Mouse (Mus musculus): Measurements from ENCODE around the gene Sltm. TPM values are rescaled to one million over a fixed set of nuclear protein-coding genes. Genes with fewer than 3 reads are reported as not detected.
A peak's percentile ranks its signal among the peaks of the same experiment; 100 is the strongest.

The Sltm gene
- total RNA-seq (2012; rRNA removed) (44.0 and 54.6 TPM in 2 replicates), polyA plus RNA-seq (2012; ENCODE audit: insufficient read depth in 1 of 2, insufficient read length in 2 of 2, low read depth in 1 of 2, low replicate concordance in 2 of 2, missing spikeins in 1 of 2) (10 to 100 TPM; 62.3 to 70.0 TPM)

DNA sequence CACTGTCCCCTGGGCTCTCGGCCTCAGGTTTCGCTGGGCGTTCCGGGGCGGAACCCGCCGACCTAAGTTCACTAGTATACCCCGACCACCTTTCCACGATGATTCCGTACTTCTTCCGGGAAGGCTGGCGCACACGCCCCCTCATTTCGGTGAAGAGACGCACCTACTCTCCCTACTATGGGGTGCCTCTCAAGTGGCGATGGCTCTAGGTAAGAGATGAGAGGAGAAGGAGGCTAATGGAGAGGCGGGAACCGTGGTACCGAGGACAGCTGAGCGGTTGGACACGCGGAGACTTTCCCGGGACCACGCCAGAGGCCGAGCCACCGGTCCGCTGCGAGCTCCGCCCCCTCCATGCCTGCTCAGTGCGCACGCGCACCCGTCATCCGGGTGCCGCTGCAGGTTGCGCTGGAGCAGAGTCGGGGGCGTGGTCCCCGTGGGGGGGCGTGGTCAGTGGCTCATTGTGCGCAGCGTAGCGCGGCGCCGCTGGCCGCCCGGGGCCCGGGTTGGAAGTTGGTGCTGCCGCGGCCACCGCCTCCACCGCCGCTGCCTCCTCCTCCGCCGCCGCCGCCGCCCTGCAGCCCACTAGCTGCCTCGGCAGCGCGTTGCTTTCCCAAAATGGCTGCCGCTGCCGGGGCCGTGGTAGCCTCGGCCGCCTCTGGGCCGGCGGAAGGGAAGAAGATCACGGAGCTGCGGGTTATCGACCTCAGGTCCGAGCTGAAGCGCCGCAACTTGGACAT, at the start of gene Sltm:
Sltm (plus strand) TSS at position 450 of the 737 bp plus-strand sequence.
- peaks cover 7 to 11% of the 10 kb centered on the region in 2 experiments for H3K4me1 ChIP-seq (ENCODE audit: control insufficient read depth in 1 of 2, insufficient read depth in 2 of 2, low read length in 2 of 2)
- H3K4me3 ChIP-seq (ENCODE audit: control insufficient read depth in 1 of 2, insufficient read depth in 1 of 2, low read depth in 2 of 2, low read length in 2 of 2) = peak within 1 kb of the TSS; percentile 89 to 91
- peak; percentile 97 for DNase-seq (ENCODE audit: low read depth, low spot score)
- no peak for TF ChIP-seq CTCF (IDR thresholded peaks at IDR 0.05 in 2 of 3, conservative IDR thresholded peaks at IDR 0.05 in 1 of 3; ENCODE audit: control insufficient read depth in 1 of 3, insufficient read depth in 1 of 3, low read depth in 2 of 3, low read length in 3 of 3, poor library complexity in 1 of 3, severe bottlenecking in 1 of 3)
- TF ChIP-seq JUND (IDR thresholded peaks at IDR 0.05; ENCODE audit: low read depth, low read length) = no peak
- TF ChIP-seq MAX (IDR thresholded peaks at IDR 0.05; ENCODE audit: low read length) = peak; percentile 48; the same call in 1 of the 2 replicates
- TF ChIP-seq MYC (IDR thresholded peaks at IDR 0.05; ENCODE audit: low read depth, low read length) = peak; percentile 80; the same call in 1 of the 2 replicates
- peak; percentile 85 for TF ChIP-seq NELFE (IDR thresholded peaks at IDR 0.05; ENCODE audit: low read depth, low read length)
- no peak for TF ChIP-seq USF2 (IDR thresholded peaks at IDR 0.05; ENCODE audit: borderline replicate concordance in 1 of 2, insufficient read depth in 1 of 2, low read depth in 1 of 2, low read length in 2 of 2)
- TF ChIP-seq ZMIZ1 (IDR thresholded peaks at IDR 0.05; ENCODE audit: low read depth, low read length) = peak; percentile 84
- TF ChIP-seq MAFK (IDR thresholded peaks at IDR 0.05; ENCODE audit: borderline replicate concordance, low read depth, low read length) = no peak
- peak; percentile 71 for TF ChIP-seq ELF1 (IDR thresholded peaks at IDR 0.05; ENCODE audit: low read depth, low read length)
- TF ChIP-seq E2F4 (IDR thresholded peaks at IDR 0.05; ENCODE audit: borderline replicate concordance, low read depth, low read length) = no peak
- no peak for TF ChIP-seq ETS1 (IDR thresholded peaks at IDR 0.05; ENCODE audit: low read depth, low read length)
- TF ChIP-seq ZC3H11A (IDR thresholded peaks at IDR 0.05; ENCODE audit: low read depth, low read length) = no peak
- TF ChIP-seq TBP (IDR thresholded peaks at IDR 0.05; ENCODE audit: low read depth, low read length) = peak; percentile 51; the same call in 1 of the 2 replicates
- no peak for TF ChIP-seq RAD21 (IDR thresholded peaks at IDR 0.05; ENCODE audit: low read depth, low read length)
- no peak for TF ChIP-seq CHD2 (IDR thresholded peaks at IDR 0.05; ENCODE audit: low read length)
- peak; percentile 51 for TF ChIP-seq TCF12 (IDR thresholded peaks at IDR 0.05; ENCODE audit: low read depth, low read length)
- peak; percentile 89 to 95 for TF ChIP-seq POLR2A (IDR thresholded peaks at IDR 0.05; ENCODE audit: control insufficient read depth in 1 of 2, insufficient read depth in 1 of 2, low read depth in 1 of 2, low read length in 2 of 2, poor library complexity in 1 of 2)
- TF ChIP-seq SIN3A (IDR thresholded peaks at IDR 0.05; ENCODE audit: low read length) = peak; percentile 82
- no peak for TF ChIP-seq TAL1 (IDR thresholded peaks at IDR 0.05; ENCODE audit: low read length)
- peak; percentile 36; the same call in 1 of the 2 replicates for TF ChIP-seq USF1 (IDR thresholded peaks at IDR 0.05; ENCODE audit: low read depth, low read length)
- TF ChIP-seq POLR2AphosphoS2 (IDR thresholded peaks at IDR 0.05; ENCODE audit: low read length) = no peak
- peak; percentile 89 for TF ChIP-seq MXI1 (IDR thresholded peaks at IDR 0.05; ENCODE audit: low read depth, low read length)
- TF ChIP-seq MYB (IDR thresholded peaks at IDR 0.05; ENCODE audit: low read depth, low read length) = no peak
- TF ChIP-seq ZKSCAN1 (IDR thresholded peaks at IDR 0.05; ENCODE audit: low read depth, low read length) = no peak
- TF ChIP-seq MEF2A (IDR thresholded peaks at IDR 0.05; ENCODE audit: extremely low read depth, insufficient replicate concordance, low read depth, low read length, poor library complexity, severe bottlenecking) = no peak
- TF ChIP-seq SMC3 (IDR thresholded peaks at IDR 0.05; ENCODE audit: low read depth, low read length) = no peak
- TF ChIP-seq UBTF (IDR thresholded peaks at IDR 0.05; ENCODE audit: borderline replicate concordance, insufficient read depth, low read depth, low read length) = peak; percentile 74; the same call in 1 of the 2 replicates
- TF ChIP-seq KAT2A (conservative IDR thresholded peaks at IDR 0.05; ENCODE audit: low read depth, low read length) = no peak; the same call in 1 of the 2 replicates
- TF ChIP-seq RCOR1 (IDR thresholded peaks at IDR 0.05; ENCODE audit: low read depth, low read length) = peak; percentile 17; the same call in 1 of the 2 replicates
- no peak for TF ChIP-seq EP300 (IDR thresholded peaks at IDR 0.05; ENCODE audit: low read depth in 1 of 2, low read length in 2 of 2)
- TF ChIP-seq GABPA (IDR thresholded peaks at IDR 0.05; ENCODE audit: low read depth, low read length) = no peak
- no peak for TF ChIP-seq ZNF384 (IDR thresholded peaks at IDR 0.05; ENCODE audit: low read depth, low read length)
- TF ChIP-seq CHD1 (IDR thresholded peaks at IDR 0.05; ENCODE audit: low read depth, low read length) = no peak
- no peak for TF ChIP-seq GATA1 (IDR thresholded peaks at IDR 0.05; ENCODE audit: low read depth, low read length)
- no peak for TF ChIP-seq POLR2AphosphoS5 (IDR thresholded peaks at IDR 0.05; ENCODE audit: borderline replicate concordance, low read depth, low read length)
- TF ChIP-seq BHLHE40 (IDR thresholded peaks at IDR 0.05; ENCODE audit: borderline replicate concordance, low read depth, low read length) = no peak

More for the DNA sequence above, at the start of gene Sltm:
- H3K9ac ChIP-seq (ENCODE audit: control insufficient read depth, low read depth, low read length, poor library complexity, severe bottlenecking) = peak within 1 kb of the TSS; percentile 99
- peaks cover 36% of the 10 kb centered on the region for H3K79me2 ChIP-seq (ENCODE audit: control insufficient read depth, insufficient read depth, low read length, poor library complexity)
- peaks cover 11 to 30% of the 10 kb centered on the region in 2 experiments for H3K36me3 ChIP-seq (ENCODE audit: control insufficient read depth in 1 of 2, insufficient read depth in 2 of 2, low read length in 2 of 2)
- H3K9me3 ChIP-seq (replicated peaks; ENCODE audit: insufficient read depth, low read length) = no peaks in the 10 kb centered on the region
- no peaks in the 10 kb centered on the region for H3K27me3 ChIP-seq (ENCODE audit: control insufficient read depth in 1 of 2, insufficient read depth in 2 of 2, low read length in 2 of 2)
- H3K27ac ChIP-seq (ENCODE audit: control insufficient read depth, low read depth, low read length) = peak within 1 kb of the TSS; percentile 92
